Mouse (Mus musculus) mouse embryonic stem cell (cell line): ENCODE measurements around the gene Sptbn4.

Experiments
- in situ Hi-C, 2 experiments: fragments of 300-500 bp; cut with MboI; formaldehyde crosslinking; loops; 1 replicate in 1 of 2; 3 replicates in 1 of 2; pipeline ENCODE4 v1.14.3; 2019 to 2020; ENCODE audit warnings: low sequenced_read_pairs in 2 of 2, low pct_unique_long_range_greater_than_20kb in 1 of 2, mixed read lengths in 1 of 2; ENCODE audit not compliant: unreplicated experiment in 1 of 2

Sptbn4 gene

GRCm38 (mm10) chr7:27400545-27400944 lies 46.9 kb downstream of the Sptbn4 start:
- in situ Hi-C loops, result loop anchor here in 1 of 2 experiments (5.0 kb wide), 1 partner anchor 108 kb away; no protein-coding TSS in a partner anchor

GRCm38 (mm10) chr7:27397048-27397949 lies 50.2 kb downstream of the Sptbn4 start:
- in situ Hi-C loops, result no loop called here

- in situ Hi-C loops, result no loop called here
Observed at GRCm38 (mm10) chr7:27396184-27397047, 51.1 kb downstream of the Sptbn4 start.

- in situ Hi-C loops, result no loop called here
Observed at GRCm38 (mm10) chr7:27395521-27396183, 51.8 kb downstream of the Sptbn4 start.

DNA sequence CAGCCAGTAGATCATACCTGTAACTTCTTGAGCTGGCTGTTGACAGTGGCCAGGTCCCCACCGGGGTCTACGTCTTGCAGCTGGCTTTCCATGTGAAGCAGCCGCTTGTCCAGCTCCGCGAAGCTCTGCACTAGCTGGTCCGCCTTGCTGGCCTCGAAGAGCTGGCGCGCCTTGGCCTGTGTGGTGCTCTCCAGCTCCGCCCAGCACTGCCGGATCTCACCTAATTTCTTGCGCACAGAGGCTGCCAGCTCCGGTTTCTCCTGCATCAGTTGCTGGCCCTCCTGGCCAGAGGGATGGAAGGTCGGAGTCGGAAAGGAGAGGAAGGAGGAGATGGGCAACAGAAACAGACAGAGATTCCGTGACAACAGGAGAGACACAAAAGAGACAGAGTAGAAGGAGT lies 56.1 kb downstream of the Sptbn4 start:
- in situ Hi-C loops, result no loop called here

DNA sequence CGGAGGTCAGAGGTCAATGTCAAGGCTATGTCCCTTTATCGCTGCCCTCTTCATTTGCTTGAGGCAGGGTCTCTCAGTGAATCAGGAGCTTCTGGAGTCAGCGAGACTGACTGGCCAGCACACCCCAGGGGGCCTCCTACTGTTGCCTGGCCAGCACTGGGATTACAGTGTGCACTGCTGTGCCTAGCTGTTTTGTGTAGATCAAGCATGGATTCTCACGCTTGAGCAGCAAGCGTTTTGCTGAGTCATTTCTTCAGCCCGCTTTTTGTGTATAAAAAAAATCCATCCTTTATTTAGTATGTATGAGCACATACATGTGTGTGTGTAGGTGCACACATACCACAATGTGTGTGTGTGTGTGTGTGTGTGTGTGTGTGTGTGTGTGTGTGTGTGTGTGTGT lies 58.3 kb downstream of the Sptbn4 start:
- in situ Hi-C loops, result no loop called here

DNA sequence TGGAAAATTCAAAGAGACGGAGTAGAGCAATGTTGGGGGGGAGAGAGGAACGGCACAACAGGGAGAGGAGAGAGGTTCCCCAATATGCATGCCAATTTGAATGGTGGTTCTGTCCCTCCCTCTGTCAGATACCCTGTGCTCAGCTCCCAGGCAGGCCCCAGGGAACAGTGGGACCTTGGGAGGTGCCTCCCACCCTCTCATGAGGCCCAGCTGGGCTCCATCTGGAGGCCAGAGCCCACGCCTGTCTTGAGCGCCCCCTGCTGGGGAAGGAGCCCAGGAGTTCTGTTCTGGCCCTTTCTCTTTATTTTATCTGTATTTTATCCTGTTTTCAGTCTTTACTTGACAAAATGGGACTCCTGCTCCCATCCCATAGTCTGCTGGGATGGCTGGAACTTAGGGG lies 62.8 kb downstream of the Sptbn4 start:
- in situ Hi-C loops, result loop anchor here in 1 of 2 experiments (5.0 kb wide), 1 partner anchor 37 kb away; no protein-coding TSS in a partner anchor

DNA sequence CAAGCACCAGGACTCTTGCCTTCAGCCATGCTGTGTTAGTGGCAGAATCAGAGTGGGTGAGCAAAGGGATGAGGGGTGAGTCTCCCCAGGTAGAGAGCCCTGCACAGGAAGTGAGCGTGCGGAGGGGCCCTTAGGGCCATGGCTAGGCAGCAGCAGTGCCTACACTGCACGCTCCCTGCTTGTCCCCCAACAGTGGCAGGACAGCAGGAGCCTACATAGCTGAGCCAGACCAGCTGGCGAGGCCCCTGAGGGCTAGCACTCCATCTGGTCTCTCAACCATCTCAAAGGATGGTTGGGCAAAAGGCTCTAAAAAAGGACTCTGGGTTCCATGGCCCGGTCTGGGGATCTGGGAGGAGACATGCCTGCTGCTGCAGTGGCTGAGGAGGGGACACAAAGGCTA lies 63.4 kb downstream of the Sptbn4 start:
- in situ Hi-C loops, result loop anchor here in 1 of 2 experiments (5.0 kb wide), 1 partner anchor 37 kb away; no protein-coding TSS in a partner anchor

GRCm38 (mm10) chr7:27383233-27383632 lies 64.3 kb downstream of the Sptbn4 start:
- in situ Hi-C loops, result loop anchor here in 1 of 2 experiments (5.0 kb wide), 1 partner anchor 36 kb away; no protein-coding TSS in a partner anchor

DNA sequence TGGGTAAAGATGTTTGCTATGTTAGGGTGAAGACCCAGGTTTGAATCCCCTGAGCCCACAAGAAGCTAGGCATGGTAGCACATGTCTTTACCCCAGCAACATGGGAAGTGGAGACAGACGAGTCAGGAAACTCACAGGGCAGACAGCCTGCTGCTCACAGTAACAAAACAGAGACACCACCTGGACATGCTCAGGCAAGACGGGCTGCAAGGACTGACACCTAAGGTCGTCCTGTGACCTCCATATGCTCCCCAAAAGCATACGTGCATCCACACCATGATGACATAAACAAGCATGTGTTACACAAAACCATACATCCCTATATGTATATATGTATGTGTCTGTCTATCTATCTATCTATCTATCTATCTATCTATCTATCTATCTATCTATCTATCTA lies 65.9 kb downstream of the Sptbn4 start:
- in situ Hi-C loops, result loop anchor here in 1 of 2 experiments (5.0 kb wide), 1 partner anchor 34 kb away; no protein-coding TSS in a partner anchor

GRCm38 (mm10) chr7:27381009-27381408 lies 66.5 kb downstream of the Sptbn4 start:
- in situ Hi-C loops, result loop anchor here in 1 of 2 experiments (5.0 kb wide), 1 partner anchor 34 kb away; no protein-coding TSS in a partner anchor

- in situ Hi-C loops, result loop anchor here in 1 of 2 experiments (5.0 kb wide), 1 partner anchor 33 kb away; no protein-coding TSS in a partner anchor
Observed at GRCm38 (mm10) chr7:27379836-27380235, 67.7 kb downstream of the Sptbn4 start.

- in situ Hi-C loops, result no loop called here
Observed at GRCm38 (mm10) chr7:27378431-27378830, 69.1 kb downstream of the Sptbn4 start.

- in situ Hi-C loops, result no loop called here
Observed at GRCm38 (mm10) chr7:27375274-27375673, 72.2 kb downstream of the Sptbn4 start.

- in situ Hi-C loops, result no loop called here
Observed at GRCm38 (mm10) chr7:27371715-27372462, 75.6 kb downstream of the Sptbn4 start.

DNA sequence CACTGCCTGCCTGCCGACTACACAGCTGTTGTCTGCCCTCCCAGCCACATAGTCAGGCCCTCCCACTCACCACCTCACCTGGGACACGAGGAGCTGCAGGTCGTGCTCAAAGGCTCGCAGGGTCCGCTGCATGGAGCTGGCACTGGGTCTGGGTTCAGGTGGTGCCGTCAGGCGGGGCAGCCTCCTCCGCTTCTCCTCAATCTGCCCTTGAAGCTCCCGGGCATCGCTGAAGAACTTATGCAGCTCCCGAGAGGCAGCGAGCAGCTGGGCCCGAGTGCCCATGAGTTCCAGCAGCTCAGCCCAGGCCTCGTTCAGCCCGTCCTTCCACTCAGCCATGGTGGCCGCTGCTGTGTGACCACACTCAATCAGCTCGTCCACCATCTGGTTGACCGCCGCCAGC lies 78.4 kb downstream of the Sptbn4 start:
- in situ Hi-C loops, result no loop called here

- in situ Hi-C loops, result no loop called here
Observed at GRCm38 (mm10) chr7:27367976-27368375, 79.5 kb downstream of the Sptbn4 start.
